Mouse (Mus musculus): ENCODE data around the gene Gprc5b.

DNA sequence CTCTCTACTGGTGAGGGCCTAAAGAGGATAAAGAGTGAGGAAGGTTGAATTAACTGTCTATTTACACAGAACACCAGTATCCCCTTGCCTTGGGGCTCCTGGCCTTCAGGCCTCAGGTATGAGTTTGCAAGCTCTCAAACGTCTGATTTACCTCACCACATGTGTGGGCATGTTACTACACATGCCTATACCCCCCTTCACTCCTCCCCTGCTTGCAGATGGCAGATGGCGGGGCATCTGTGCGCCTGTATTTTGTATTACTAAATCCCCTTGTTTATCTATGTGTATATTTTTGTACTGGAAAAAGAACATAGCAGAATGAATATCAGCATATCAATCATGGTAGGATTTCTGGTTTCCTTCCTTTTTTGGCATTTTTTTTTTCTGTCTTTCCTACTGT, 52.7 kb downstream of the Gprc5b start:
- no peak for TF ChIP-seq CTCF (IDR thresholded peaks at IDR 0.05; ENCODE audit: low read depth, low read length)
- no peak for TF ChIP-seq POLR2A (IDR thresholded peaks at IDR 0.05; ENCODE audit: extremely low read depth, insufficient read depth, low read length)

All from liver, adult 2 months (tissue).